Mouse (Mus musculus) cerebellum, adult 2 months (tissue): ENCODE data around the gene Dnah7a.
"Not testable (repeated sequence)": the region's sequence is repeated elsewhere in the genome, so short reads cannot be mapped to it uniquely, and the experiment has no call there.

Experiments used
- CTCF ChIP-seq: fragments of 200-500 bp; IDR thresholded peaks from 2 replicates; pipeline ENCODE4 v1.5.1; 2011; ENCODE audit warnings: low read depth, mild to moderate bottlenecking, control low read depth, low read length, moderate library complexity, borderline replicate concordance; ENCODE audit not compliant: insufficient read depth
- POLR2A ChIP-seq: fragments of 200-500 bp; IDR thresholded peaks from 2 replicates; pipeline ENCODE4 v1.6.1; 2011; ENCODE audit warnings: low read length, control low read depth, borderline replicate concordance; ENCODE audit not compliant: insufficient read depth

DNA sequence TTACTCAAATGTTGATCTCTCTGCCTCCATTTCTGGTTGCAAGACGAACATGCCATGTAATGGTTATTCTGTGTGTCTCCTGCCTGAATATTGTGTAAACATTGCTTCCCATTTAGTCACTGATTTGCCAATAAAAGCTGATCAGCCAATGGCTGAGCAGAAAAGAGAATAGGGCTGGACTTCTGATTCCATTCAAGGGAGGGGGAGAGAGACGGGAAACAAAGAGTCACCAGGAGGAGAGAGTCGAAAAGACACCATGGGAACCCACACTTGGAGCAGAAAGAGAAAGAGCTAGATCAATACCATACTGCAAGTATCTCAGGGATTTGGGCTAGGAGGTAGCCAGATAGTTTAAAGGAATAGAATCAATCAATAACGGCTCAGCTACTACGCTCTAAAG lies 3.0 kb upstream of the Dnah7a start:
- TF ChIP-seq POLR2A, CTCF: not testable (repeated sequence)
